Mouse (Mus musculus) cerebellum, adult 2 months (tissue): ENCODE data around the gene Bahcc1.
A peak's percentile ranks its signal among the peaks of the same experiment; 100 is the strongest.

ENCODE experiments used
- CTCF ChIP-seq: fragments of 200-500 bp; IDR thresholded peaks from 2 replicates; pipeline ENCODE4 v1.5.1; 2011; ENCODE audit warnings: low read depth, mild to moderate bottlenecking, control low read depth, low read length, moderate library complexity, borderline replicate concordance; ENCODE audit not compliant: insufficient read depth
- POLR2A ChIP-seq: fragments of 200-500 bp; IDR thresholded peaks from 2 replicates; pipeline ENCODE4 v1.6.1; 2011; ENCODE audit warnings: low read length, control low read depth, borderline replicate concordance; ENCODE audit not compliant: insufficient read depth

DNA sequence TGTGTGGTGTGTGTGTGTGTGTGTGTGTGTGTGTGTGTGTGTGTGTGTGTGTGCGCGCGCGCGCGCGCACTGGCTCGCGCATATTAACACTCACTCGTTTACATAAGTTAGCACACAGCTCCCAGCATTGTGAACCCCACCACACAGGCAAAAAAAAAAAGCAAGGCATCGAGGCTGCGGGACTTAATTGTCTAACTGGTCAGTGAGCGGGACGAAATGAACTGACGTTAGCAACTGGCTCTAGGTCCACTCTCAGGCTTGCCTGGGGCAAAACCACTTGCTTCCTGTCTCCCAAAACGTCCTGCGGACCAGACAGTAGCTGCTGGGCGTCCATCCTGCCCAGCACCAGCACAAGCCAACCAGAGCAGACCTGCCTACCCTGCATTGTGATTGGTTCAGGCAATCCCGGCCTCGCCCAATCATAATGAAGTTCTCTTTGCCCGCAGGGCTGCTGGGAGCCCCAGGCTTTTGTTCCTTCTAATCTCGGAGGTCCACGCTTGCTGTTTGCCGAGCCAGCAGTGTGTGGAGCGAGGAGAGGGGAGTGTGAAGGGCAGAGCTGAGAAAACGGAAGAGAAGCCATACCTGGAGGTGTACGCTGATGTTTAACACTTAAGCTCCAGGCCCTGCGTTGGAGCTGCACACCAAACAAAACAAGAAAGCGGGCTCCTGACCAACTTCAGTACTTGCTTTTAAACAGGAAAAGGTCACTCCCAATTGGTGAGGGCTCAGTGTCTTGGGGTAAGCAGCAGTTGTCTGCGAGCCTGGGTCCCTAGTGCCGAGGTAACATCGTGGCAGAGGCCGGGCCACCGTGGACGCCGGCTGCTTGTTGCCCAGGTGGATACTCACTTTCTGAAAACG is 83.3 kb downstream of the Bahcc1 start:
- TF ChIP-seq CTCF (no peak), POLR2A (peak; percentile 95)
